ENCODE assay signal across 8 mouse cellular contexts in the genomic region with DNA sequence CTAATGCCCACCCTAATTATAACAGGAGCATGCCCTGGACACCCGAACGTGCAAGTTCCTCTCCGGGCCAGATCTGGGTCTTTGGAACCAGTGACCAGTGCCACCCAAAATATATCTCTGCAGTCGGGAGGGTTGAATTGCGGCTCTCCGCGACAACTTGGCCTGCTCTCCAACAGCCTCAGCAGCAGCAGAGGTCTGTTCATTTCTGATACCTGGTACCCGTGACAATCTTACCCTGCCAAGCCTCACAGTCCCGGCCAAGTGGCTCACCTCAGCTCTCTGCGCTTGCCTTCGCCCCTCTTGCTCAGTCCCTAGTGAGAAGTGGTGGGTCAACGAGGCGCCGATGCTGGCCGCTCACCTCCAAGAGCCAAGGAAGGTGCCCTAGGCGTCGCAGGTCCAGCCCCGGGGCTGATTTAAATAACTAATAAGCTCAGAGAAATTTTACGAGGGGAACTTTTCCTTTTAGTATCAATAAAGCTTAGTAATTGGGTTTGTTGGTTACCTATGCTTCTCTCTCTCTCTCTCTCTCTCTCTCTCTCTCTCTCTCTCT. TPM values are rescaled to one million over a fixed set of nuclear protein-coding genes. Genes with fewer than 3 reads are reported as not detected.
A peak's percentile ranks its signal among the peaks of the same experiment; 100 is the strongest.
DNase-seq lines count a peak whose midpoint lies in the region; ATAC-seq and TF ChIP-seq lines count a peak whose summit lies in the region.

A gene (minus strand): TSS at position 500 of the 550 bp plus-strand sequence.

- no peak for ATAC-seq in kidney, embryonic 15.5 days (replicated peaks; ENCODE audit: low FRiP score)
- no peak for ATAC-seq in hindbrain, embryonic 12.5 days (ENCODE audit: low FRiP score)
- no peak for ATAC-seq in liver, embryonic 13.5 days (ENCODE audit: low read depth)

- TF ChIP-seq POLR2A in cortical plate, adult 2 months (IDR thresholded peaks at IDR 0.05; ENCODE audit: extremely low read depth, insufficient read depth, low read length) = no peak

- peaks cover 33% of the 10 kb centered on the region for H3K4me1 ChIP-seq in kidney, embryonic 15.5 days
- H3K4me1 ChIP-seq in cortical plate, adult 2 months (ENCODE audit: control insufficient read depth, insufficient read depth, low read length) = no peaks in the 10 kb centered on the region; the same call in 1 of the 2 replicates
- H3K4me1 ChIP-seq in hindbrain, embryonic 12.5 days = peaks cover 17% of the 10 kb centered on the region
- 0 out of 2 replicates have a peak, but pooled peaks cover 4% of the 10 kb centered on the region for H3K4me1 ChIP-seq in liver, embryonic 13.5 days (replicated peaks)

- H3K27me3 ChIP-seq in kidney, embryonic 15.5 days = peaks cover 74% of the 10 kb centered on the region
- H3K27me3 ChIP-seq in hindbrain, embryonic 12.5 days = peaks cover 73% of the 10 kb centered on the region
- peaks cover 90% of the 10 kb centered on the region for H3K27me3 ChIP-seq in liver, embryonic 13.5 days

- H3K4me3 ChIP-seq in kidney, embryonic 15.5 days (replicated peaks) = peak within 1 kb of the TSS; percentile 30
- H3K4me3 ChIP-seq in cortical plate, adult 2 months (ENCODE audit: insufficient read depth, low read length) = peak within 1 kb of the TSS; percentile 74
- peak within 1 kb of the TSS; percentile 21 for H3K4me3 ChIP-seq in hindbrain, embryonic 12.5 days
- H3K4me3 ChIP-seq in liver, embryonic 13.5 days (replicated peaks) = peak within 1 kb of the TSS; percentile 23; the same call in 1 of the 2 replicates

- H3K9me3 ChIP-seq in kidney, embryonic 15.5 days (replicated peaks) = no peaks in the 10 kb centered on the region
- H3K9me3 ChIP-seq in hindbrain, embryonic 12.5 days (replicated peaks) = no peaks in the 10 kb centered on the region
- H3K9me3 ChIP-seq in liver, embryonic 13.5 days (replicated peaks) = no peaks in the 10 kb centered on the region

- intact Hi-C loops in gastrocnemius, postnatal 36 days (cut with DNase I) = no loop called here

- no peak within 1 kb of the TSS for H3K27ac ChIP-seq in kidney, embryonic 15.5 days
- H3K27ac ChIP-seq in cortical plate, adult 2 months (ENCODE audit: insufficient read depth, low read length) = peak within 1 kb of the TSS; percentile 99
- no peak within 1 kb of the TSS for H3K27ac ChIP-seq in hindbrain, embryonic 12.5 days
- no peak within 1 kb of the TSS for H3K27ac ChIP-seq in liver, embryonic 13.5 days

- no peaks in the 10 kb centered on the region for H3K36me3 ChIP-seq in kidney, embryonic 15.5 days
- no peaks in the 10 kb centered on the region for H3K36me3 ChIP-seq in hindbrain, embryonic 12.5 days
- no peaks in the 10 kb centered on the region for H3K36me3 ChIP-seq in liver, embryonic 13.5 days

- no peak within 1 kb of the TSS for H3K9ac ChIP-seq in kidney, embryonic 15.5 days
- no peak within 1 kb of the TSS for H3K9ac ChIP-seq in hindbrain, embryonic 12.5 days
- no peak within 1 kb of the TSS for H3K9ac ChIP-seq in liver, embryonic 13.5 days

- 1% methylated on average over 19 of the region's 19 CpGs for WGBS in kidney, embryonic 15.5 days
- under 1% methylated on average over 19 of the region's 19 CpGs for WGBS in hindbrain, embryonic 12.5 days
- 2% methylated on average over 19 of the region's 19 CpGs for WGBS in liver, embryonic 13.5 days (ENCODE audit: insufficient replicate concordance)

- no peak for TF ChIP-seq CTCF in cortical plate, adult 2 months (IDR thresholded peaks at IDR 0.05; ENCODE audit: extremely low read depth, insufficient read depth, low read length)

- DNase-seq in kidney, adult 11 months = no peak
- no peak for DNase-seq in liver, embryonic 13.5 days
- DNase-seq in c-Kit-positive CD71-positive TER-119-positive erythroid progenitor cells, embryonic 14.5 days (ENCODE audit: low spot score) = no peak
- no peak for DNase-seq in cerebellum, adult 9-10 months
- DNase-seq in gastrocnemius, postnatal 36 days = no peak

- peak within 1 kb of the TSS; percentile 56 for H3K4me2 ChIP-seq in kidney, embryonic 15.5 days
- H3K4me2 ChIP-seq in hindbrain, embryonic 12.5 days (replicated peaks) = peak within 1 kb of the TSS; percentile 43
- H3K4me2 ChIP-seq in liver, embryonic 13.5 days = peak within 1 kb of the TSS; percentile 21; the same call in 1 of the 2 replicates

RNA-seq across cellular contexts. Expression of the gene that starts here (rescaled TPM):
- polyA plus RNA-seq in kidney, embryonic 15.5 days (2015; fragmentation: Nextera tagmentation; extraction: Ambion mirVana) = 1.7 and 3.7 TPM in 2 replicates
- polyA plus RNA-seq in cortical plate, adult 2 months (2012; rRNA removed) = 34.5 and 35.4 TPM in 2 replicates
- polyA plus RNA-seq in hindbrain, embryonic 12.5 days (2016; fragmentation: Nextera tagmentation; extraction: Ambion mirVana) = 0.98 and 1.6 TPM in 2 replicates
- polyA plus RNA-seq in liver, embryonic 13.5 days (2015; fragmentation: Nextera tagmentation; extraction: Ambion mirVana) = 0.03 and 0.05 TPM in 2 replicates
- total RNA-seq in gastrocnemius, postnatal 36 days (2021) = under 1 TPM; 0.26 to 0.62 TPM

Comparison
In these comparisons a context has a peak if more than half of its experiments do, and no peak if none do; other contexts are left out.
1. H3K4me3 ChIP-seq: peak in every context shown above with its lines; median percentile 74 in cortical plate, adult 2 months; 30 in kidney, embryonic 15.5 days; 23 in liver, embryonic 13.5 days; 21 in hindbrain, embryonic 12.5 days.